Mouse (Mus musculus): ENCODE measurements around the gene Pomp.
"Not testable (repeated sequence)": the region's sequence is repeated elsewhere in the genome, so short reads cannot be mapped to it uniquely, and the experiment has no call there.

Gene Pomp

DNA sequence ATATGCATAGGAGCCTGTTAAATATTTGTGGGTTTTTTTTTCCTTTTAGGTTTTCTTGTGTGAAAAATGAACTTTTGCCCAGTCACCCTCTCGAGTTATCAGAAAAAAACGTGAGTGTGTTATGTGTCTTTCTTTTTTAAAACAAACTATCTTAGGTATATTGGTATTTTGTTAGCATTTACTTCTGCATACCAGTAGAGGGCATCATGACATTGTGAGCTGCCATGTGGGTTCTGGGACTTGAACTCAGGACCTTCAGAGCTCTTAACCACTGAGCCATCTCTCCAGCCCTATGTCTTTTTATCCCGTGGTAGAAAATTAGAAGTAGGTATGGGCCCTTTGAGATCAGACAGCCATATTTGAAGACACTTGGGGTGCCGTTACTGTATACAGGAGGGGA is 8.4 kb downstream of the Pomp start:
- no peak for DNase-seq

- no peak for DNase-seq
Observed at GRCm38 (mm10) chr5:147869568-147869967, 9.3 kb downstream of the Pomp start.

DNA sequence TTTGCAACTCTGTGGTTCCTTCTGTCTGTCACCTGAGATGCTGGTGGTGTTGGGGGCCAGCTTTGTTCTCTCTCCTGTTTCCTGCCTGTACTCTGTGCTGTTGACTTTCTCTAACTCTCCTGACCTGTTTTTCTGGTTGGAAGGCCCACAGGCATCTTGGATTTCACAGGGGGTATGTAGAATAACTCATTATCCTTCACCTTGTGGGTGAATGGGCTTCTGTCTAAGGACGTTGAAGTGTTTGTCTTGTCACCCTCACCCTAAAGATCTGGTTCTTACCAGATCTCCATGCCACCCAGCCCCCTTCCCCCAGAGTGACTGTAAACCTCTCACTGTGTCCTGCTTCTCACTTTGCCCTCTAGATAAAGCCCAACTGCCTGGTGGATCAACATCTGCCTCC is 10.0 kb downstream of the Pomp start:
- DNase-seq: no peak

GRCm38 (mm10) chr5:147871091-147871820 is 11.0 kb downstream of the Pomp start:
- DNase-seq: no peak

DNA sequence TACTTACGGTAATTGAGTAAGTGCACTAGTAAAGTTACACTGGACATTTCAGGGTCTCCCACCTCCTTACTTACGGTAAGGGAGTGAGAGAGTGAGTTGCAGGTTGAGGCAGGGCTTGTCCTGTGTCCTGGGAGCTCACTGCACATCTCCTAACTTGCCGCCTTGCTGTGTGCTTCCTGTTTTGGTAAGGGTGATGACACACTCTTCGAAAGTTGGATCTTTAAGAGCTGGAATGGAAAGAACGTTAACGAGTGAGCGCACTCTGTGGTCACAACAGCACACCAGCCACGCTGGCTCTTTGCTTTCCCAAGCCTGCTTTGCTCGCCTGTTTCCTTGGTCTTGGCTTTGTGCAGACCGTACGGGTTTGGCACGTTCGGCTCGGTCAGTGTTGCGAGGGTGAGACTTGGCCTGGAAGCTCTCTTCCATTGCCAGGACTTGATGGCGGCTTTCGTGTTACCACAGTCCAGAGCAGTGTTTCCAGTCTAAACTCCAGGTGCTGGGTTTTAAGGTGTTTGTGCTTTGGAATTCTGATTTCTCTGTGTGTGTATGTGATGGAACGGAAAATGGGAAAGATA is 14.3 kb downstream of the Pomp start:
- DNase-seq: no peak

GRCm38 (mm10) chr5:147875210-147875609 is 14.9 kb downstream of the Pomp start:
- no peak for DNase-seq

- DNase-seq: no peak
Observed at GRCm38 (mm10) chr5:147877520-147877919, 17.3 kb downstream of the Pomp start.

DNA sequence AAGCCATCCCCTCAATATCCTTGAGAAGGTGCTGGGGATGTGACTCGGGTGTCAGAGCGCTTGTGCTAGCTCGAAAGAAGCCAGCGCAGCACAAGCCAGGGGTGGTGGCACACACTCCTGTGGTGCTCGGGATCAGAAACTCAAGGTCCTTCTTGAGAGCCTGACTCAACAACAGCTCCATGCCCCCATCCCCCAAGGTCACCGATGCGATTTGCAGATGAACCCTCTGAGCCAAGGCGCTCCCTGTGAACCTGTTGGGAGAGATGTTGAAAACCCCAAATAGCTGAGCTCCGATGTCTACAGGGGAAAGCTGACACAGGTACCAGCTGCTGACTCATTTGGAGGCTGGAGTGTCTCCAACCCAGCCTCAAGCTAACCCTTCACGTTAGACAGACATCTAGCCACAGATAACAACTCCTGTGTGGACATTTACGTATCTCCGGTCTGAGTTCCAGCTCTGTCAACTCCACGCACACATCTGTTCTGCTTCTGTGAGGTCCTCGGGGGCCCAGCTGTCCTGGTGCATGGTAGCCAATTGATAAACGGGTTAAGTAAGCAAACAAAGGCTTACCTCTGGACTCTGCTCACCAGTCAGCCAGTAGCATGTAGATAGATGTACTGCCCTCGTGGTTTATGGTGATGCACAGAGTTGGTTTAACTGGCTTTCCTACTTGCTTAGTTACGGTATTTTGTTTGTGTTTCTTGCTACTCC is 19.9 kb downstream of the Pomp start:
- DNase-seq: no peak

DNA sequence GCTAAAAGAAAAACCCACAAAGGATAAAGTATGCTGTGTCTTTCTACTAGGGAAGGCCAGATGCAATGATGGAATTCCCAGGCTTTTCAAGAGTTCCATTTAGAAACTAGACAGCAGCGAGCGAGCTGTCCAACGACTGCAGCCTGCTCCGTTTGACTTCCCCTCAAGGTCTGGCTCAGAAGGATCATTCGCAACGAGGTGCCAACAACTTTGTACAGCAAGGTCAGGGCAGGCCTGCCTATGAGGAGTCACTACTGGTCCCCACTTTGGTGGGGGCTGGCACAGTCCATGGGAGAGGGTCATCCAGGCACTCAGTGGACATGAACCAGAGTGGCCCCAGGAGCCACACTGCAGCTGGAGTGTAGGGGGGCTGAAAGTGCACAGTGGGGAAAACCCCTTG is 23.3 kb downstream of the Pomp start:
- no peak for DNase-seq

DNA sequence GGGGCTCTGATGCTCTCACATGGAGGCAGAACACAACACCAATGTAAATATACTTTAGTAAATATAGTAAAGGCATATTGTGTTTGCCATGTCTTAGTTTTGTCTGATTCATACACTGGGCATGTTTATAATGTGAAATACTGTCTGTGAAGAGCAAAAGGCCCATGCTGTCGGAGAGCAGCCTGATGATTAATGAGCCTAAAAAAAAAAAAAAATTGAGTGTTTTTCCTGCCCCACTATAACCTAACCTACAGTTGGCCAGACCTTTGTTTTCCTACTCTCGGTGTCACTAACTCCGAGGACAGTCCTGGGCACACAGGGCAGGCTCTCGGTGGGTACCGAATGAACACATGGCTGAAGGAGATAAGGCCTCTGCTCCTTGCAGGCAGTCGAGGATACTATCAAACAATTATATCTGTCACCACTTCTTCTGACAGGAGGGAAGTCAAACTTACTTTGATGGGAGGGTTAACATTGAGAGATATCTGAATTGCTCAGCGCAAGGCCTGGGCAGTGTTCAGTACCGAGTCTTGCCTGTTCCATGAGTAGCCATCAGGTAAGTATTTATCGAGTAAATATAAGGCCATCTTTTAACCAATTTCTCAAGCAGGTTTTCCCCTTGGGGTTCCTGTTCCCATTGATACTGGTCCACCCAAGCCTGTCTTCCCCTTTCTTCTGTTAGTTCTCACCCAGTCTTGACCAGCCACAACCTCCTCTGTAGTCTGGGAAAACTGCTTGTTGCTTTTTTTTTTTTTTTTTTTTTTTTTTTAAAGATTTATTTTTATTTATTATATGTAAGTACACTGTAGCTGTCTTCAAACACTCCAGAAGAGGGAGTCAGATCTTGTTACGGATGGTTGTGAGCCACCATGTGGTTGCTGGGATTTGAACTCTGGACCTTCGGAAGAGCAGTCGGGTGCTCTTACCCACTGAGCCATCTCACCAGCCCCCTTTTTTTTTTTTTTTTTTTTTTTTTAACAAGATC is 28.3 kb downstream of the Pomp start:
- no peak for DNase-seq

- DNase-seq: no peak
Observed at GRCm38 (mm10) chr5:147892735-147893134, 32.5 kb downstream of the Pomp start.

DNA sequence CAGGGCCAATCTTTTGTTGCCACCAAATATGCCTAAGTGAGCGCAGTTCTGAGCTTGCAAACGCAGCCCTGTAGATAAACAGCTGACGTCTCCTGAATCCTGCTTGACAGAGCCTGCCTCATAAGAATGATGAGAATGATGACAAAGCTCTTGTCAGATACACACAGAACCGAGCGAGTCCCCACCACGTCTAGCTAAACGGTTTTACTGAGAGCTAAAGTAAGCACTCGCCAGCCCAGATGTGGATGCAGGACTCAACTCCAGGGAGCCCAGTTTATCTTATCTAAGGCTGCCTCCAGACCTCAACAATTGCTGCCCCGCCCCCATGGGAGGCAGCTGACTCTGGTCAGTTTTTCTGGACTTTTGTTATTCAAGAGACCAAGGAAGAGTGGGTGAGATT is 32.9 kb downstream of the Pomp start:
- no peak for DNase-seq

DNA sequence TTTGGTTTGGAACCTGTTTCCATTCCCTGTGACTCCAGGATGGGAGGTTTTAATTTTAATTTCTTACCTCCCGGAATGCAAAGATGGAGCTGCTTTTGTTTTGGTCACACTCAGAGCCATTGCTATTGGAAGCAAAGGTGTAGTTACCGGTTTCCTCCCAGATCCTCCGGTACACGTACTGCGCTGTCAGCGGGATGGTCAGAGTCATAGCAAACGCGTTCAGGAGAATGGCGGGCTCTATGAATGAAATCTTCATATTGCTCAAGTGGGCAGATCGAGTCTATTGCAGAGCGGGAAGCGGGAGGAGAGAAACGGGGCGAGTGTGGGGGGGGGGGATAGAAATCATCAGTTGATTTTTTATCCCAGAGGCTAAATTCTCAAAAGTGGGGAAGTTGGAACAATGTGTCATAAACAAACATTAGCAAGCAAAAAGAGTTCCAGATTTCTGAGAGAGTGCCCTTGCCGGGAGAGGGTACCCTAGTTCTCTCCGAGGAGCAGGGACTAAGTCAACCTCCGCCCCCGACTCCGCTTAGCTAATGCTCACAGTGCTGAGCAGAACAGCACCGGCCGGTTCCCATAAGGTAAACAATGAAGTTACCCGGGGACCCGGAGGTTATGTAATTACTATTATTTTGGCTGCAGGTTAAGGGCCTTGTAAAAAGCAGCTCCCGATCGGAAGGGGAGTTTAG is 33.6 kb downstream of the Pomp start:
- no peak for DNase-seq

DNA sequence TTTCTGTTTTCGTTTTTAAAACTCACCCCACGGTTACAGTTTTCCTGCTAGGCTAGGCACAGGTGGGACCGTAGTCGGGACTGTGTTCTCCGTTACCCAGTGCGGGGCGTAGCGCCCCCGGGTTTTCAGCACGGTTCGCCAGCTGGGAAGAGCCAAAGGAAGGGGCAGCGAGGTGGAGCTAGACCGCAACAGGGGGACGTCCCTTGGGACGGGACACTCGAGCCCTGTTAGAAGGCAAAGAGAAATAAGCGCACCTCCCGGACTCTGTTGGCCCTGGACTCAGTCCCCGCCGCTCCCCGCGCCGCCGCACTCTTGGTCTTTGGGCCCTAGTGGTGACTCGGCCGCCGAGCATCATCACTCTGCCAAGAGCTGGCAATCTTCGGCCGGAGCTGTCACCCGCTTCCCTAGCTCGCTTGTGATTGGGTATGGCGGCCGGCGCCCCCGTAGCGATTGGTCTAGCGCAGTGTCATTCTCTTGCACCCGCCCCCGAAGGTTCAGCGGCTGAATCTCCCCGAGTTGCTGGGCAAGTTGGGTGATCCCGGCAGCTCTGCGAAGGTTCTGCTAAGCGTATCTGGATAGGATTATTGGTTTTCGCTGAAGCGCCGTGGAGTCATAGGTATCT is 34.3 kb downstream of the Pomp start, which contains the start of gene Slc46a3:
Gene Slc46a3, minus strand, starts transcription at position 361 of the 622 bp plus-strand sequence.
- peak; percentile 94 for DNase-seq

DNA sequence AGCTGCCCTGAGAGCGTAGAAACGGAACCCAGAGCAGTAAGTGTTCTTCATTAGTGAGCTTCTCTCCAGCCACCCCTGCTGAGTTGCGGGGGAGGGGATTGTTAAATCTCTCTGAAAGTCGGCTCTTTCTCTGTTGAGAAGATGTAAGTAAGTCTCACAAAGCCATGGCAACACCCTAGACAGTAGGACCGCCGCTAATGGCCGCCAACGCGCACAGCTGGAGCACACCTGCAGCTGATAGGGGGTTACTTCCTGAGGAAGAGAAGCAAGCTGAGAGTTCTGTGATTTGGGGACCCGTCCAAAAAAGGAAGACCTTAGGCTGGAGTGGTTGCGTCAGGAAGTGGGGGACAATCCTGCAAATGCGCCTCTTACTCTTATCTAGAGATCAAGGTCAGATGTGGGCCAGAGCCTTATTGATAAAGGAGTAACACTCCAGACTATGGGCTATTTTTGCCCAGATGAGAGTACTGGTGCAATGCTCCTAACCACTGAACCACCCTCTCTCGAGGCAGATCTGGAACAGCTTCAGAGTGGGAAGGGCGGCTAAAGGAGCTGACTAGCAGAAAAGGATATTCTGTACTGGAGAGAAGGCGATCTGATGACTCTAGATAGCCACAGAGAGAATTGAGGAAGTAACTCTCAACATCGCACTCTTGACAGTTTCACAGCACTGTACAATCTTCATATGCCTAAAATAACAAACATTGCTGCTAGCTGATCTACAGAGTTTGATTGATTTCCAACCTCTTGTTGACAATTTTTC is 35.4 kb downstream of the Pomp start:
- DNase-seq: no peak

DNA sequence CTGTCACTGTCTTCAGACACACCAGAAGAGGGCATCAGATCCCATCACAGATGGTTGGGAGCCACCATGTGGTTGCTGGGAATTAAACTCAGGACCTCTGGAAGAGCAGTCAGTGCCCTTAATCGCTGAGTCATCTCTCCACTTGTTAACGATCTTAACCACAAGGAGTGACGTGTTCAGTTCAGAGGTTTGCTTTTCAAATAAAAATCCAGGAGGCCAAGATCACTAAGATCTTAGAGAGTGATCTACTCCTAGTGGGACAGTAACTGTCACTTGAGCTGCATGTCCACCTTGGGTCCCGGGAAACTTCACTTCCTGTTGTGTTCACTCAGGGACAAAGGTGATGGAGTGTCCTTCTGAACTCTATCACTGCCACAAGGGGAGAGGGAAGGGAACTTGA is 36.2 kb downstream of the Pomp start:
- not testable (repeated sequence) for DNase-seq

DNA sequence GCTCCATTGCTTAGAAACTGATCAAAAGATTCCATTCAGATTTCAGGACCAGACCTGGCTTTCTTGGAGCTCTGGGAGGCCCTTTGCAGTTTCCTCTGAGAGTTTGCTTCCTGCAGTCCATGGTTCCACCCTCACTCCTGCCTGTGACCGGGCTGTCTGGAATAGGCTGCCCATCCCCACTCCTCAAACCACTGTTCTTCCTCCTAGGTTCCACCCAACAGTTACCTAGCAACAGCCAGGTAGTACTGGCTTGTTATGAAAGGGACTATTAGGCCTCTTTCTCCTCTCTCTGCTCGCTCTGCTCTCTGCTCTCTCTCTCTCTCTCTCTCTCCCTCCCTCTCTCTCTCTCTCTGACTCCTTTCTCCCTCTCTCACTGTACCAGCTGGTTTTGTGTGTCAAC is 38.0 kb downstream of the Pomp start:
- DNase-seq: no peak

GRCm38 (mm10) chr5:147898968-147899549 is 38.8 kb downstream of the Pomp start:
- DNase-seq: no peak

DNA sequence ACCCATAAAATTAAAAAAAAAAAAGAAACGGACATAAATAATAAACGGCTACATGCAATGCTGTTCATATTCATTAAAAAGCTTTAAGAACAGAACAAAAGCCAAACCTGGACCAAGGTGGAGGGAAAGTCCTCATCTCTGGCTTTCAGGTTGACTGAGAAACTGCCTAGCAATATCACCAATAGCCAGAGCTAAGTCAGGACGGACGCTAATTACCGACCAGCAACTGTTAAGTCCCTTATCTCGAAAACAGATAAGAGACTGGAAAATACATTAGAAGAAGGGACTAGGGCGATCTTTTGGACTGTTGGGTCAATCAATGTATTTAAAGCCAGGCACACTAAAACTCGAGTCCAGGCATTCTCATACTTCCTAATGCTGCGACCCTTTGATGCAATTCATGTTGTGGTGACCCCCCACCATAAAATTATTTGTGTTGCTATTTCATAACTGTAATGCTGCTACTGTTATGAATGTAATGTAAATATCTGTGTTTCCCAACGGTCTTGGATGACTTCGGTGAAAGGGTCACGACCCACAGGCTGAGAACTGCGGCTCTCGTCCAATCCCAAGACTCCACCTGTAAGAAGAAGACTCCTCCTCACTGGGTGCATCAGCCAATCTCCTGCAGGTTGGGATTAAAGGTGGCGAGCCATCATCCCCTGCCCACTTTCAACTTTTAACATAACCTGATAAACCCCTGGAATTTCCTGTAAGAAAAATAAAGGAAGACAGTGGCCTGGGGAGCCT is 41.9 kb downstream of the Pomp start:
- no peak for DNase-seq

GRCm38 (mm10) chr5:147903166-147903565 is 42.9 kb downstream of the Pomp start:
- DNase-seq: no peak

All from kidney, postnatal 14 days (tissue).